Mouse (Mus musculus): ENCODE measurements around the gene Col16a1. TPM values are rescaled to one million over a fixed set of nuclear protein-coding genes. Genes with fewer than 3 reads are reported as not detected.
A peak's percentile ranks its signal among the peaks of the same experiment; 100 is the strongest.

Col16a1 gene
- polyA plus RNA-seq (2015; fragmentation: Nextera tagmentation; extraction: Ambion mirVana): 3.1 and 3.3 TPM in 2 replicates

DNA sequence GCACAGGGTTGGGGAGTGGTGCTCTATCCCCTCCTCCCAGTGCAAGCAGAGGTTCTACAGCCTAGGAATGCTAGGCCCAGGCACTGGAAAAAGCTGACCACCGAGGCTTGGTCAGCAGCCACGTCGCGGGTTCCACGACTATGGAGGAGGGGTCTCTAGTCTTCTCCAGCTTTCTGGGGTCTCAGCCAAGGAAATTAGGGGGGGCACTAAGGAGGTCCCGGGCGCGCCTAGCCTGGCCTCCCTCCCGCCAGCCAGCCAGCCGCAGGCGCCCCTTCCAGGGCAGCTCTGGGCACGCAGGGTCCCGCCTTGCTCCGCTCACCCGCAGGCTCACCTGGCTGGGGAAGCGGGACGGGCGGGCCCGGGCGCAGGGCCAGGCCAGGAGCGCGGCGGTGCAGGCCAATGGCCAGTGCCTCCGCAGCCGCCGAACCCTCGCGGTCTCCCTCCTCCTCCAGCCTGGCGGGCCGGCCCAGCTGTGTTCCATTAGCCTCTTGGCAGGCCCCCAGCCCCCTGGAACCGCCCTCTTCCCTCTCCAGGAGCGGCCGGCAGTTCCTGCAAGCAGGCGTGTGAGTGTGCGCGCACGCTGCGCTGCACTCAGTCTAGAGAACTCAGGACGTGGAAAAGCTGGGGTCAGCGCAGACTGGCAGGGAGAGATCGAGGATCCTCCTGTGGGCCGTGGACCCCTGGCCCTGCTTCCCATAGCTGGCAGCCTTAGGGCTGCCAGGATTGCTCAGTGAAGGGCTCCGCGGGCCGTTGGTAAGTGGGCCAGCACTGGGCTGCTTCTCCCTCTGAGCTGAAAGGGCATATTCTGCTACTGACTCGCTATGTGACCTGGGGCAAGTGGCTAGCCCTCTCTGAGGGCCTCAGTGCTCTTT is at the start of gene Col16a1:
Col16a1 (plus strand) TSS at position 510 of the 872 bp plus-strand sequence.
- Histone ChIP-seq H3K4me2 (peak within 1 kb of the TSS; percentile 38), H3K36me3 (no peaks in the 10 kb centered on the region), H3K4me1 (replicated peaks) (no peaks in the 10 kb centered on the region), H3K27me3 (peaks cover 41% of the 10 kb centered on the region), H3K9me3 (replicated peaks) (no peaks in the 10 kb centered on the region), H3K27ac (no peak within 1 kb of the TSS; the same call in 1 of the 2 replicates), H3K9ac (0 out of 2 replicates have a peak within 1 kb of the TSS, but pooled peaks have one; percentile 36), H3K4me3 (replicated peaks) (peak within 1 kb of the TSS; percentile 25)
- whole genome bisulfite sequencing (ENCODE audit: insufficient replicate concordance): 6% methylated on average over 46 of the region's 46 CpGs
- peak; percentile 23; the same call in 1 of the 2 replicates for ATAC-seq (ENCODE audit: low read depth)
- no peak for DNase-seq

DNA sequence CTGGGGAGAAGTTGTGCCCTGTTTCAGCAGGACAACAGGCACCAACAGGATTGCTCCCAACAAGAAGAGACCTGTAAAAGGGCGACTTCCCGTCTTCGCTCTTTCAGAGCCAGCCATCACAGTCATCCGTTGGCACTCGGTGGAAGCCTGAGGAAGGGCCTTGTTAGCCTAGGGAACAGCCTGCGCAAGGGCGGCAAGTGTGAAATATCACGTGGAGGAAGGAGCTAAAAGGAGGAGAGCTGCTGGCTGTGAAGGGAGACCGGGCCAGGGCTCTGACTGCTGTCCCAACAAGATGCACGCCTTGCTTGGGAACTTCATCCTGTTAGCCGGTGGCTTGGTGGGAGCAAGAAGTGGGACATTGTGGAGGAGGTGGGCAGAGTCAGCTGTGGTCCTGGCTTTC is 49.5 kb upstream of the Col16a1 start:
- DNase-seq: no peak
- H3K27ac ChIP-seq: no peak overlapping the region
- H3K27me3 ChIP-seq: peaks cover 36% of the 10 kb centered on the region
- no peak for ATAC-seq (ENCODE audit: low read depth)
- H3K4me3 ChIP-seq (replicated peaks): no peak overlapping the region
- H3K9ac ChIP-seq: no peak overlapping the region
- no peak overlapping the region for H3K4me2 ChIP-seq
- 27% methylated on average over 11 of the region's 11 CpGs for WGBS (ENCODE audit: insufficient replicate concordance)
- H3K9me3 ChIP-seq (replicated peaks): no peaks in the 10 kb centered on the region
- no peaks in the 10 kb centered on the region for H3K4me1 ChIP-seq (replicated peaks)
- no peaks in the 10 kb centered on the region for H3K36me3 ChIP-seq

DNA sequence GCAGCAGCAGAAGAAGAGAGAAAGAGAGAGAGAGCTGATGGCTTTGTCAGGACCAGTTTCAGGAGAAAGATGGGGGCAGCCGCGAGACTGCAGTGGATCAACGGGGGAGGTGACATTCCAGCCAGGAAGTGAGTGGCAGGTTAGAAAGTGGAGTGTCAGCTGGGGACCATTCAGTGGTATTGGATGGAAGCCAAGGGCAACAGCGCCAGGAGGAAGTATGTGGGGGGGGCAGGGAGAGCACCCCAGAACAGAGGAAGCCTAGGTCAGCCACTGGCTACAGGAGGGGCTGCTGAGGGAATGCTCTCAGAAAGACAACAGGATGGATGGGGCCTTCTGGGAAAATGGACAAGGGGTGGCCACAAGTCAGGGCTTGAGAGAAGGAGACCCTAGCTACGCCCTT is 45.9 kb upstream of the Col16a1 start:
- peaks cover 48% of the 10 kb centered on the region for H3K27me3 ChIP-seq

DNA sequence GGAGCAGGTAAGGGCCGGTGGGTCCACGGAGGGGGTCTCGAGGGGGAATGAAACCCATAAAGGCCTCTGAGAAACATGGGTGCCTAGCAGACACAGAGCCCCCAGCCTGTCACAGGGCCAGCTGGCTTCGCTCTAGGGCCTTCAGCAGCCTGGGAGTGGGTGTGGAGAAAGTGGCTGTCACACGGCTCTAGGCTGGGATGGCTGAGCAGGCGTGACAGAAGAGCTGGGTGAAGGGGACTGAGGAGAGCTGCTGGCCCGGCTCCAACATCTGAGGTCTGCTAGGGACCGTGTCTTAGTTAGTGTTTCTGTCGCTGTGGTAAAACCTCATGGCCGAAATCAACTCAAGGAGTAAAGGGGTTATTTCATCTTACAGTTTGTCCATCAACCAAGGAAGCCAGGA is 45.5 kb upstream of the Col16a1 start:
- no peaks in the 10 kb centered on the region for H3K36me3 ChIP-seq
- no peak overlapping the region for H3K4me3 ChIP-seq (replicated peaks)
- ATAC-seq (ENCODE audit: low read depth) (no peak), DNase-seq (no peak)
- H3K27me3 ChIP-seq: peaks cover 52% of the 10 kb centered on the region
- H3K27ac ChIP-seq: no peak overlapping the region
- H3K4me1 ChIP-seq (replicated peaks): peaks cover 4% of the 10 kb centered on the region
- WGBS (ENCODE audit: insufficient replicate concordance): 60% methylated on average over 10 of the region's 10 CpGs
- no peak overlapping the region for H3K4me2 ChIP-seq
- no peak overlapping the region for H3K9ac ChIP-seq
- H3K9me3 ChIP-seq (replicated peaks): no peaks in the 10 kb centered on the region

More for the DNA sequence above, 45.9 kb upstream of the Col16a1 start:
- no peak overlapping the region for H3K4me3 ChIP-seq (replicated peaks)
- no peak overlapping the region for H3K27ac ChIP-seq
- H3K4me1 ChIP-seq (replicated peaks): peaks cover 3% of the 10 kb centered on the region
- no peak overlapping the region for H3K9ac ChIP-seq
- DNase-seq (no peak), ATAC-seq (ENCODE audit: low read depth) (no peak)
- no peaks in the 10 kb centered on the region for H3K9me3 ChIP-seq (replicated peaks)
- 25% methylated on average over 5 of the region's 5 CpGs for WGBS (ENCODE audit: insufficient replicate concordance)
- no peak overlapping the region for H3K4me2 ChIP-seq
- H3K36me3 ChIP-seq: no peaks in the 10 kb centered on the region

DNA sequence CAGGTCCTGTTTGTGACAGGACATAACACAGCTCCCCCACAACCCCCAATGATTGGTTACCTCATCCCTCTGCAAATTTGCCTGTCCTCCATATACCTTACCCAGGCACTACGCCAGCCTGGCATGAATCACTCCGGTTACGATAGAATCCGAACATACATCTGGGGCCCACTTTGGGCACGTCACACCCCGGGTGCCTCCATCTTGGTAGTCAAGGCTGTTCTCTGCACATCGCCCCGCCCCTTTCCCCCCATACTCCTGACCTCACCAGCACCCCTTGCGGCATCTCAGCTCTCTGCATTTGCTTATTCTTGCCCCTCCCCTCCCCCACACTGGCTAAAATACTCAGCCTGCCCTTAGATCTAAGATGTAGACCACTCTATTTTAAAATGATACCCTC is 42.0 kb upstream of the Col16a1 start:
- no peaks in the 10 kb centered on the region for H3K9me3 ChIP-seq (replicated peaks)
- peaks cover 60% of the 10 kb centered on the region for H3K27me3 ChIP-seq
- no peak overlapping the region for H3K4me3 ChIP-seq (replicated peaks)
- peaks cover 4% of the 10 kb centered on the region for H3K4me1 ChIP-seq (replicated peaks)
- no peak overlapping the region for H3K27ac ChIP-seq
- 49% methylated on average over 9 of the region's 9 CpGs for whole genome bisulfite sequencing (ENCODE audit: insufficient replicate concordance)
- no peak for ATAC-seq (ENCODE audit: low read depth)
- H3K4me2 ChIP-seq: no peak overlapping the region
- no peak for DNase-seq
- no peaks in the 10 kb centered on the region for H3K36me3 ChIP-seq
- H3K9ac ChIP-seq: no peak overlapping the region

DNA sequence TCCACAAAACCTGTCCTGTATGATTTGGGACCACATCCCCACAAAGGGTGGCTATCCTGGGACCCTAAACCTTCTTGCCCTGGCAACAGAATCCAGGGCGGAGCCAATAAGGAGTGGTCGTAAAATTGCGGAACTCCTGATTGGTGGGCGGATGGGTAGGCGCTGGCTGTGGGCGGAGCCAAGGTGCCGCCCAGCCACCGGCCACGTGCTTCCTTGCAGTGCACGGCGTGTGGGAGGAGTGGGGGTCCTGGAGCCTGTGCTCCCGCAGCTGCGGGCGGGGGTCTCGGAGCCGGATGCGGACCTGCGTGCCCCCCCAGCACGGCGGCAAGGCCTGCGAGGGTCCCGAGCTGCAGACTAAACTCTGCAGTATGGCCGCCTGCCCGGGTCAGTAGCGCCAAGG is 41.1 kb upstream of the Col16a1 start:
- DNase-seq (no peak), ATAC-seq (ENCODE audit: low read depth) (no peak)
- no peak overlapping the region for H3K27ac ChIP-seq

DNA sequence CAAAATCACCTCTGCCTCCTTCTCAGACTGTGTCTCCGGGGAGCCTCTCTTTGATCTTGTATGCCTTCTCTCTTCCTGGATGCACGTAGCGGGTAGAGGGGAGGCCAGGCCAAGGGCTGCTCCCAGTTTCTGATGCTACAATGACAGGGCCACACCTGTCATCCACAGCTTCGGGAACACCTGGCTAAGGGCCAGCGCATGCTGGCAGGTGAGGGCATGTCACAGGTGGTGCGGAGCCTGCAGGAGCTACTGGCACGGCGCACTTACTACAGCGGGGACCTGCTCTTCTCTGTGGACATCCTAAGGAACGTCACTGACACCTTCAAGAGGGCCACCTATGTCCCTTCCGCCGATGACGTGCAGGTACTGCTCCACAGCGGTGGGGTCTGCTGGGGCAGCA is 38.6 kb upstream of the Col16a1 start:
- Histone ChIP-seq H3K36me3 (no peaks in the 10 kb centered on the region), H3K4me2 (no peak overlapping the region), H3K27ac (no peak overlapping the region), H3K9me3 (replicated peaks) (no peaks in the 10 kb centered on the region), H3K4me3 (replicated peaks) (no peak overlapping the region), H3K9ac (no peak overlapping the region), H3K27me3 (peaks cover 81% of the 10 kb centered on the region), H3K4me1 (replicated peaks) (peaks cover 4% of the 10 kb centered on the region)
- WGBS (ENCODE audit: insufficient replicate concordance): 65% methylated on average over 14 of the region's 14 CpGs
- no peak for DNase-seq
- no peak for ATAC-seq (ENCODE audit: low read depth)

More for the DNA sequence above, 41.1 kb upstream of the Col16a1 start:
- peaks cover 67% of the 10 kb centered on the region for H3K27me3 ChIP-seq
- no peaks in the 10 kb centered on the region for H3K9me3 ChIP-seq (replicated peaks)
- H3K4me1 ChIP-seq (replicated peaks): peaks cover 4% of the 10 kb centered on the region
- WGBS (ENCODE audit: insufficient replicate concordance): 12% methylated on average over 25 of the region's 25 CpGs
- H3K4me2 ChIP-seq: peak overlapping the region; percentile 49
- no peaks in the 10 kb centered on the region for H3K36me3 ChIP-seq
- H3K4me3 ChIP-seq (replicated peaks): peak overlapping the region; percentile 19; the same call in 1 of the 2 replicates
- no peak overlapping the region for H3K9ac ChIP-seq

DNA sequence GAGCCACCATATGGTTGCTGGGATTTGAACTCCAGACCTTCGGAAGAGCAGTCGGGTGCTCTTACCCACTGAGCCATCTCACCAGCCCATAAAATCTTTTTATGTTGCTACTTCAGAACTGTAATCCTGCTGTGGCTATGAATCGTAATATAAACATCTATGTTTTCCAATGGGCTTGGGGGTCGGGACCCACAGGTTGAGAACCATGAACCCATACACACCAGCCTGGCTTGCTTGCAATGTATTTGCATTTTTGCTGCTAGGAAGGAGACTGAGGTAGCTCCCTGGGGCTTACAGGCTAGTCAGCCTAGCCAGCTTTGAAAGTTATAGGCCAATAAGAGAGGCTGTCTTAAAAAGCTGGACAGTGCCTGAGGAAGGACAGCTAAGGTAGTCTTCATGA is 36.9 kb upstream of the Col16a1 start:
- Histone ChIP-seq H3K9ac (no peak overlapping the region), H3K36me3 (no peaks in the 10 kb centered on the region), H3K27ac (no peak overlapping the region), H3K4me3 (replicated peaks) (no peak overlapping the region), H3K4me2 (no peak overlapping the region), H3K27me3 (peaks cover 70% of the 10 kb centered on the region), H3K9me3 (replicated peaks) (no peaks in the 10 kb centered on the region), H3K4me1 (replicated peaks) (peaks cover 4% of the 10 kb centered on the region)
- DNase-seq (no peak), ATAC-seq (ENCODE audit: low read depth) (no peak)
- 65% methylated on average over 4 of the region's 4 CpGs for WGBS (ENCODE audit: insufficient replicate concordance)

DNA sequence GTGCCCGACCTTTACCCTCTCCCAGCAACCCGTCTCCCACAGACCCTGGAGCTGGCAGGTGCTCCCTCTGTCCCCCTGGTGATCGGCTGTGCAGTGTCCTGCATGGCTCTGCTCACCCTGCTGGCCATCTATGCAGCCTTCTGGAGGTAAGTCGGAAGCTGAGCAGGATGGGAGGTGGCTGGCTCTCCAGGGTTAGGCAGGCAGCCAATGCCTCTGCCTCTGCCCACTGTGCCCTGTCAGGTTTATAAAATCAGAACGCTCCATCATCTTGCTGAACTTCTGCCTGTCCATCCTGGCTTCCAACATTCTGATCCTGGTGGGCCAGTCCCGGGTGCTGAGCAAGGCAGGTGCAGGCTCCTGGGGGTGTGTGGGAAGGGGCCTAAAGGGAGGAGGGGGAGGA is 35.4 kb upstream of the Col16a1 start:
- Histone ChIP-seq H3K4me1 (replicated peaks) (no peaks in the 10 kb centered on the region), H3K36me3 (no peaks in the 10 kb centered on the region), H3K9me3 (replicated peaks) (no peaks in the 10 kb centered on the region), H3K4me3 (replicated peaks) (no peak overlapping the region), H3K27me3 (peaks cover 66% of the 10 kb centered on the region), H3K9ac (no peak overlapping the region), H3K27ac (no peak overlapping the region), H3K4me2 (no peak overlapping the region)
- DNase-seq: no peak
- ATAC-seq (ENCODE audit: low read depth): no peak
- 54% methylated on average over 6 of the region's 6 CpGs for WGBS (ENCODE audit: insufficient replicate concordance)

DNA sequence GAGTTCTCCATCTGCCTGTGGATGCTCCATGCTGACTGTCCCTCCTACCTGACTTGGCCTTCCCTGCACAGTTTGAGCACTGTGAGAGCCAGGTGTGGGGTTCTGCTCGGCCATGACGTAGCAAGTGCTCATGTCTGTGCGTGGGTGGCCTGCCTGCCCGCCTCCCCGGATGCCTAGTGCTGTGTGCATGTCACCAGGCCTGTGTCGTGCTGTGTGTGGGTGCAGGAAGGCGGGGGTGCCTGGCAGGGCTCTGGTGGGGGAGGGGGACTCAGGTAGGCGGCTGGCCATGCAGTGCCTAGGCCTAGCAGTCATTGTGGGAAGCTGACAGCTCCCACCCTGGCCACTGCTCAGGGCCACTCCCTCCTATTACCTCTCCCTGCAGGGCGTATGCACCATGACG is 34.5 kb upstream of the Col16a1 start:
- WGBS (ENCODE audit: insufficient replicate concordance): 57% methylated on average over 10 of the region's 10 CpGs
- Histone ChIP-seq H3K4me1 (replicated peaks) (no peaks in the 10 kb centered on the region), H3K36me3 (no peaks in the 10 kb centered on the region), H3K27me3 (peaks cover 62% of the 10 kb centered on the region), H3K9me3 (replicated peaks) (no peaks in the 10 kb centered on the region), H3K9ac (no peak overlapping the region), H3K27ac (no peak overlapping the region), H3K4me3 (replicated peaks) (no peak overlapping the region), H3K4me2 (no peak overlapping the region)
- no peak for DNase-seq
- ATAC-seq (ENCODE audit: low read depth): no peak

DNA sequence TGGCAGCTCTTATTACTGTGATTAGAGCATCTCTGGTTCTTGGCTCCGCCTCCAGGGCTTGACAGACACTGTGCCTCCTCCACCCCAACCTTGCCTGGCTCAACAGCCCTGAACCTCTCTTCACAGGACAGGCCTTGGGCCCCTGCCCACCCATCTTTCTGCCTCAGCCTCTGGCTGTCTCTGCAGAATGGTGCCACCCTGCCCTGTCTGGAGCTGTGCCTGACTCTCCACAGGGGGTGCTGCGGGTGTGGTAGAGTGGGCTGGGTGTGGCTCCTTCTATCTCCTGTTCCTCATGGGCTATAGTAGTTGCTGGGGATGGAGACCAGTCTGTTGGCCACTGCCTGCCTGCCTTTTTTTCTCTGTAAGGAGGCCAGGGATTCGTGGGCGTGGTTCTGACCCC is 31.6 kb upstream of the Col16a1 start:
- Histone ChIP-seq H3K4me3 (replicated peaks) (no peak overlapping the region), H3K9ac (no peak overlapping the region), H3K27ac (no peak overlapping the region), H3K4me1 (replicated peaks) (no peaks in the 10 kb centered on the region), H3K9me3 (replicated peaks) (no peaks in the 10 kb centered on the region), H3K36me3 (no peaks in the 10 kb centered on the region), H3K4me2 (no peak overlapping the region), H3K27me3 (peaks cover 37% of the 10 kb centered on the region)
- ATAC-seq (ENCODE audit: low read depth) (no peak), DNase-seq (no peak)
- WGBS (ENCODE audit: insufficient replicate concordance): 56% methylated on average over 4 of the region's 4 CpGs
